Mouse (Mus musculus): ENCODE results near the gene Wwp2. TPM values are rescaled to one million over a fixed set of nuclear protein-coding genes. Genes with fewer than 3 reads are reported as not detected.

The Wwp2 gene
- polyA plus RNA-seq, 1 experiment from 2014 or later: 28.4 TPM

GRCm38 (mm10) chr8:107541369-107541768 lies 105.2 kb downstream of the Wwp2 start:
- no peak overlapping the region for H3K4me2 ChIP-seq
- no peaks in the 10 kb centered on the region for H3K27me3 ChIP-seq (replicated peaks)
- H3K9me3 ChIP-seq: no peaks in the 10 kb centered on the region
- H3K9ac ChIP-seq: no peak overlapping the region
- no peak for ATAC-seq (ENCODE audit: extremely low read depth, insufficient number of reproducible peaks, low FRiP score, low TSS enrichment)
- WGBS: 74% methylated on average over 4 of the region's 4 CpGs
- peaks cover 15% of the 10 kb centered on the region for H3K36me3 ChIP-seq
- H3K4me3 ChIP-seq: no peak overlapping the region
- 0 out of 2 replicates have a peak overlapping the region, but pooled peaks have one; percentile 12 for H3K27ac ChIP-seq (replicated peaks)
- peaks cover 55% of the 10 kb centered on the region for H3K4me1 ChIP-seq

DNA sequence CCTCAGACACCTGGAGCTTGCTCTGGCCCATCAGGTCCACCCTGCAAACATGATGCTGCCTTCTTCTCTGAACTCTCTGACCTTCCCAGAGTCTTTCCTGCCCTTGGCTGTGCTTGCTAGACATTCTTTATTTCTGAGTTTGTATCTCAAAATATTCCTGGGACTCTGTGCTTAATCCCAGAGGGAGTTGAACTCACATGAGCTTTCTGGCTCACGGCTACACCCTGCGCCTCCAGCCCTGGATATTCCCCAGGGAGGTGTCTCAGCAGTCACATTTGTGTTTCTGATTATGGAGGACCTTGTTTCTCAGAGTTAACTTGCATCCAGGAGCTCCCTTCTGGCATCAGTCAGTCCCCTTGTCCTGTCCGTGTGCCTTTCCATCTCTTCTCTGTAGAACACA lies 106.0 kb downstream of the Wwp2 start:
- WGBS: 83% methylated on average over 3 of the region's 3 CpGs
- peaks cover 15% of the 10 kb centered on the region for H3K36me3 ChIP-seq
- ATAC-seq (ENCODE audit: extremely low read depth, insufficient number of reproducible peaks, low FRiP score, low TSS enrichment): no peak
- no peaks in the 10 kb centered on the region for H3K27me3 ChIP-seq (replicated peaks)
- no peak overlapping the region for H3K4me3 ChIP-seq
- H3K27ac ChIP-seq (replicated peaks): no peak overlapping the region
- no peak overlapping the region for H3K4me2 ChIP-seq
- H3K9ac ChIP-seq: no peak overlapping the region
- H3K4me1 ChIP-seq: peaks cover 62% of the 10 kb centered on the region
- no peaks in the 10 kb centered on the region for H3K9me3 ChIP-seq

- Histone ChIP-seq H3K36me3 (peaks cover 15% of the 10 kb centered on the region), H3K4me1 (peaks cover 53% of the 10 kb centered on the region), H3K27me3 (replicated peaks) (no peaks in the 10 kb centered on the region), H3K9ac (no peak overlapping the region), H3K9me3 (no peaks in the 10 kb centered on the region), H3K27ac (replicated peaks) (peak overlapping the region; percentile 84), H3K4me2 (no peak overlapping the region), H3K4me3 (no peak overlapping the region)
- WGBS: 68% methylated on average over 11 of the region's 11 CpGs
- ATAC-seq (ENCODE audit: extremely low read depth, insufficient number of reproducible peaks, low FRiP score, low TSS enrichment): no peak
These were observed 107.5 kb downstream of the Wwp2 start for GRCm38 (mm10) chr8:107543714-107544113.

DNA sequence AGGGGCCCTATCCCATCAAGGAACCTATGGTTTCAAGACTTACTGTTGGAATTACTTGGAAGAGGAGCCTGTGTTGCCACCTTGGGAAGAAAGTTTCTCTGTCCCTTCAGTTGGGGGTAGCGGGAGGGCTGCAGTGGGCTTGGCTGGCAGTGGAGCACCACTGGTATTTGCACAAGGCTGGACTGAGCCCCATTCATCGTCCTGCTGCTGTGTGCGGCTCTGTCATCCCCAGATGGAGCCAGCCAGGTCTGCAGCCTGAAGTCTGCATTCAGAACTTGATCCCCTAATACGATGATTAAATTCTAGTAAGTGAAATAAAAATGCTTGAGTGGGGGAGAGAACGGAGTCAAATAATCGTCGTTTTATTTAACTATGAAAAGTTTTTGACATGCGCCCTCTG lies 108.0 kb downstream of the Wwp2 start:
- H3K9ac ChIP-seq: no peak overlapping the region
- H3K36me3 ChIP-seq: peaks cover 18% of the 10 kb centered on the region
- WGBS: 80% methylated on average over 8 of the region's 8 CpGs
- no peak overlapping the region for H3K4me2 ChIP-seq
- no peaks in the 10 kb centered on the region for H3K9me3 ChIP-seq
- no peak for ATAC-seq (ENCODE audit: extremely low read depth, insufficient number of reproducible peaks, low FRiP score, low TSS enrichment)
- H3K4me1 ChIP-seq: peaks cover 53% of the 10 kb centered on the region
- H3K27me3 ChIP-seq (replicated peaks): no peaks in the 10 kb centered on the region
- no peak overlapping the region for H3K4me3 ChIP-seq
- peak overlapping the region; percentile 84 for H3K27ac ChIP-seq (replicated peaks)

- ATAC-seq (ENCODE audit: extremely low read depth, insufficient number of reproducible peaks, low FRiP score, low TSS enrichment): peak; percentile 62; the same call in 1 of the 2 replicates
- WGBS: 45% methylated on average over 10 of the region's 10 CpGs
- Histone ChIP-seq H3K9ac (peak overlapping the region; percentile 67), H3K4me2 (peak overlapping the region; percentile 45), H3K4me3 (peak overlapping the region; percentile 24), H3K36me3 (peaks cover 23% of the 10 kb centered on the region), H3K9me3 (no peaks in the 10 kb centered on the region), H3K27ac (replicated peaks) (peak overlapping the region; percentile 84), H3K27me3 (replicated peaks) (no peaks in the 10 kb centered on the region), H3K4me1 (peaks cover 53% of the 10 kb centered on the region)
These were observed 108.5 kb downstream of the Wwp2 start for GRCm38 (mm10) chr8:107544651-107545174.

DNA sequence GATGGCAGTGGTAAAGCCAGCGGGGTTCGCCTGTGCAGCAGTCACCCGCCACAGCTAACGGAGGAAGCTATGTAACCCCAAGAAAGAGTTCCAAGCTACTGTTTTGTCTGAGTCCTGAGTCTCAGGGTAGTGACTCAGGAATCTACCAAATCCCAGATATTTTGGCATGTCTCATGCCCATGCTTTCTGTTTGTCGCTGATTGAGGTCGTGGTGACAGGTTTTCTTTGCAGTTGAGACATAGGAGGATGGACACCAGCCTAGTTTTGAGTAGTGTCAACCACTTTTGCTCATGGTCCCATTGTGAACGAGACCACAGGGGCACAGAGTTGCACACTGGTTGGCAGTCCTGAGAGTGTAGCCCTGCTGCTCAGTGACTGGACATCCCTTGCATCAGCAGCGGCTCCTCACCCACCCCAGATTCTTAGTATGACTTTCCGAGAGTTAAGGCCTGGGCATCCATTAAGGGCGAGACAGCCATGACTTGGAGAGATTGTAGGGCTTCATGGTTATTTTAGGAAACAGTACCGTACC lies 109.5 kb downstream of the Wwp2 start:
- Histone ChIP-seq H3K27me3 (replicated peaks) (no peaks in the 10 kb centered on the region), H3K4me2 (peak overlapping the region; percentile 45), H3K4me3 (peak overlapping the region; percentile 24), H3K27ac (replicated peaks) (peak overlapping the region; percentile 84), H3K4me1 (peaks cover 48% of the 10 kb centered on the region), H3K9me3 (no peaks in the 10 kb centered on the region), H3K9ac (peak overlapping the region; percentile 67), H3K36me3 (peaks cover 31% of the 10 kb centered on the region)
- no peak for ATAC-seq (ENCODE audit: extremely low read depth, insufficient number of reproducible peaks, low FRiP score, low TSS enrichment)
- WGBS: 74% methylated on average over 11 of the region's 11 CpGs

DNA sequence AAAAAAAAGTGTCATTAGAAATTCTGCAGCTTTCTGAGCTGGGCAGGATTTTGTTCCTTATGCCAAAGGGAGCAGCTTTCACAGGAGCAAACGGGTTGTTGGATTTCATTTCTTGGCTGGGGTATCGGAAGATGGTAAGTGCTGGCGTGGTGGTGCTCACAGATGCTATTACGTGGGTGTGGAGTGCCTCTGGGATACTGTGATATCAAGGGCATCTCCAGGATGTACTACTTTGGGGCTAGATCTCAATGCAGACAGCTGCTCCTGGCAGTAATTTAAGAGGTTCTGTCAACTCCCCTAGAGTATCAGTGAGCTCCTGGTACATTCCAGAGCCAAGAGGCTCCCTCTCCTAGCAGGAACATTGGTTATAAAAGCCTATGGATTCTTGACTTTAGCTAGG lies 110.0 kb downstream of the Wwp2 start:
- whole genome bisulfite sequencing: 70% methylated on average over 4 of the region's 4 CpGs
- H3K9ac ChIP-seq: peak overlapping the region; percentile 67

DNA sequence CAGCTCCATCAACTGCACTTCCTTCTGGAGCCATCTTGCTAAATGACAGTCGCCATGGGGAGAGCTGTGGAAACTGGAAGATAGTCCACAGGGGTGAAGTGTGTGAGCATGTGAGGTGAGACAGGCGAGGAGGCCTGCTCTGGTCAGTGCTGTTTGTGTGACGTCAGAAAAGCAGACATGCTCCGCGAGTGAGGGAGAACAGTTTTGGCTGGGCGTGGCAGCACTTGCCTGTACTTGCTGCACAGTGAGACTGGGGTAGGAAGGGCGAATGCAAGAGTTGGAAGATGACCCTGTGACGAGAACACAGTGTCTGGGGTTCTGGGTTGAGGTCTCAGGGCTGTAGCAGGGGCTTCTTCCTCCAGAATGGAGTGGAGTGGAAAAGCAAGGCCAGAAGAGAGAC lies 110.7 kb downstream of the Wwp2 start:
- H3K9ac ChIP-seq: 0 out of 2 replicates have a peak overlapping the region, but pooled peaks have one; percentile 67

More for the DNA sequence above, 110.0 kb downstream of the Wwp2 start:
- Histone ChIP-seq H3K4me2 (peak overlapping the region; percentile 45), H3K4me3 (peak overlapping the region; percentile 24), H3K9me3 (no peaks in the 10 kb centered on the region), H3K27me3 (replicated peaks) (no peaks in the 10 kb centered on the region), H3K36me3 (peaks cover 34% of the 10 kb centered on the region), H3K27ac (replicated peaks) (peak overlapping the region; percentile 84), H3K4me1 (peaks cover 43% of the 10 kb centered on the region)
- no peak for ATAC-seq (ENCODE audit: extremely low read depth, insufficient number of reproducible peaks, low FRiP score, low TSS enrichment)

DNA sequence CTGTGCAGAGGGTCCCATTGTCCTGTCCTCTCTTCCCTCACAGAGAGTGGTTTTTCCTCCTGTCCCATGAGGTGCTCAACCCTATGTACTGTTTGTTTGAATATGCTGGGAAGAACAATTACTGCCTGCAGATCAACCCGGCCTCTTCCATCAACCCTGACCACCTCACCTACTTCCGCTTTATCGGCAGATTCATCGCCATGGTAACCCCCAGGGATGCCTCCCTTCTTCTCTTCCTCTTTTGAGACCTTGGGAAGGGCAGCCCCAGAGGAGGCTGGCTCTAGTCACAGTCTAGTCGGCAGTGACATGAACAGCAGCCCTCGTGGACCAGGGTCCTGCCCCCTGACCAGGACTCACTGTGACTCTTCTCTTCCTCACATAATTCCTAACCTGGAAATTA lies 116.1 kb downstream of the Wwp2 start:
- Histone ChIP-seq H3K4me1 (peaks cover 13% of the 10 kb centered on the region), H3K36me3 (peaks cover 81% of the 10 kb centered on the region), H3K9me3 (no peaks in the 10 kb centered on the region), H3K9ac (no peak overlapping the region), H3K4me3 (no peak overlapping the region), H3K27me3 (replicated peaks) (no peaks in the 10 kb centered on the region), H3K27ac (replicated peaks) (no peak overlapping the region), H3K4me2 (no peak overlapping the region)
- ATAC-seq (ENCODE audit: extremely low read depth, insufficient number of reproducible peaks, low FRiP score, low TSS enrichment): no peak
- WGBS: 74% methylated on average over 6 of the region's 6 CpGs

More for the DNA sequence above, 110.7 kb downstream of the Wwp2 start:
- H3K27me3 ChIP-seq (replicated peaks): no peaks in the 10 kb centered on the region
- peak overlapping the region; percentile 84; the same call in 1 of the 2 replicates for H3K27ac ChIP-seq (replicated peaks)
- peak overlapping the region; percentile 24 for H3K4me3 ChIP-seq
- peaks cover 37% of the 10 kb centered on the region for H3K4me1 ChIP-seq
- H3K4me2 ChIP-seq: peak overlapping the region; percentile 45
- H3K9me3 ChIP-seq: no peaks in the 10 kb centered on the region
- peaks cover 38% of the 10 kb centered on the region for H3K36me3 ChIP-seq
- ATAC-seq (ENCODE audit: extremely low read depth, insufficient number of reproducible peaks, low FRiP score, low TSS enrichment): no peak
- 79% methylated on average over 8 of the region's 8 CpGs for WGBS

- Histone ChIP-seq H3K9ac (no peak overlapping the region), H3K4me1 (peaks cover 13% of the 10 kb centered on the region), H3K36me3 (peaks cover 75% of the 10 kb centered on the region), H3K27ac (replicated peaks) (no peak overlapping the region), H3K9me3 (no peaks in the 10 kb centered on the region), H3K4me2 (no peak overlapping the region), H3K4me3 (no peak overlapping the region), H3K27me3 (replicated peaks) (no peaks in the 10 kb centered on the region)
- WGBS: 76% methylated on average over 10 of the region's 10 CpGs
- no peak for ATAC-seq (ENCODE audit: extremely low read depth, insufficient number of reproducible peaks, low FRiP score, low TSS enrichment)
These were observed 119.1 kb downstream of the Wwp2 start for GRCm38 (mm10) chr8:107555231-107555630.

DNA sequence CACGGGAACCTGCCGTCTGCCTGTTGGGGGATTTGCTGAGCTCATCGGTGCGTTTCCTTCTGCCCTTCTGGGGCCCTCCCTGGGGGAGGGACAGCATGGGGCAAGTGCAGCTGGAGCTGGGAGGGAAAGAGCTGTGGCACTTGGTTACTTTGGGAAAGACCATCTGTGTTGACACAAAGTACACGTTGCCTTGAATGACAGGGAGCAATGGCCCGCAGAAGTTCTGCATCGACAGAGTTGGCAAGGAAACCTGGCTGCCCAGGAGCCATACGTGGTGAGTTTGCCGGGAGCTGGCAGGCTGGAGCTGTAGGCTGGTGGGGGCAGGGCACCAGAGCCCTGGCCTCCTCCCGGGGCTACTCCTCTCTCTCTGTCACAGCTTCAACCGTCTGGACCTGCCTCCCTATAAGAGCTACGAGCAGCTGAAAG lies 120.4 kb downstream of the Wwp2 start:
- no peak overlapping the region for H3K4me3 ChIP-seq
- H3K36me3 ChIP-seq: peaks cover 62% of the 10 kb centered on the region

More for the DNA sequence above, 120.4 kb downstream of the Wwp2 start:
- no peak for ATAC-seq (ENCODE audit: extremely low read depth, insufficient number of reproducible peaks, low FRiP score, low TSS enrichment)
- no peaks in the 10 kb centered on the region for H3K27me3 ChIP-seq (replicated peaks)
- H3K9ac ChIP-seq: peak overlapping the region; percentile 28; the same call in 1 of the 2 replicates
- H3K4me2 ChIP-seq: peak overlapping the region; percentile 25; the same call in 1 of the 2 replicates
- no peaks in the 10 kb centered on the region for H3K9me3 ChIP-seq
- H3K27ac ChIP-seq (replicated peaks): no peak overlapping the region
- WGBS: 35% methylated on average over 12 of the region's 12 CpGs
- H3K4me1 ChIP-seq: peaks cover 17% of the 10 kb centered on the region
